Mouse (Mus musculus): ENCODE results near the gene Snrnp35.
"Not testable (repeated sequence)": the region's sequence is repeated elsewhere in the genome, so short reads cannot be mapped to it uniquely, and the experiment has no call there.

Gene Snrnp35

DNA sequence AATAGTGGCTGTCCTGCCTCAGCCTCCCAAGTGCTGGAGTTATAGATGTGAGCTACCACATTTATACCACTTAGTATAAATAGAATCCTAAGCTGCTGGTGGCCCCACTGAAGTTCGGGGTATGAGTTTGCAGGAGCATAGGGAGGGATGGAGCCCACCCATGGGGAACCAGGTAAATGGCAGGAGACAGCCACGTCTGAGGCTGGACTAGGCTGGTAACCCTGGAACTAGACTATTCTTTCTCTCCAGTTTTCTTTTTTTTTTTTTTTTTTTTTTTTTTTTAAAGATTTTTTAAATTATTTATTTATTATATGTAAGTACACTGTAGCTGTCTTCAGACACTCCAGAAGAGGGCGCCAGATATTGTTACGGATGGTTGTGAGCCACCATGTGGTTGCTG, 17.1 kb downstream of the Snrnp35 start:
- not testable (repeated sequence) for DNase-seq (ENCODE audit: low read depth, low spot score)

GRCm38 (mm10) chr5:124500573-124500972, 17.6 kb downstream of the Snrnp35 start:
- no peak for DNase-seq (ENCODE audit: low read depth, low spot score)

DNA sequence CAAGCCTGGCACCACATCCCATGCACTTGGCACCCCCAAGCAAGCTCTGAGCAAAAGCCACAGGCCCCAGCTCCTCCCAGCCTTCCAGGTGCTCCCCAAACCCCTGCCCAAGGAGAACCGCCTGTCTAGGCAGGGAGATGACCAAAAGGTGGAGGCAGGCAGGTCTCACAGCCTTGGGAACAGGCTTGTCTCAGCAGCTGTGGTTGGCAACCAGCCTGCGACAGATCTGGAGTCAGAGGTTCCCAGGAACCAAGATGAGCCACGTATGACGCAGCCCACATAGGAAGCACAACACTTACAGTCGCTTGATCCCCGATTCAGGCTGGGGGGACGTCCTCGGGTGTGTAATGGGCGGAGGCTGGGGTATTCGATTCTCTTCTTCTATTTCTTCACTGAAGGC, 18.6 kb downstream of the Snrnp35 start:
- DNase-seq (ENCODE audit: low read depth, low spot score) = no peak

DNA sequence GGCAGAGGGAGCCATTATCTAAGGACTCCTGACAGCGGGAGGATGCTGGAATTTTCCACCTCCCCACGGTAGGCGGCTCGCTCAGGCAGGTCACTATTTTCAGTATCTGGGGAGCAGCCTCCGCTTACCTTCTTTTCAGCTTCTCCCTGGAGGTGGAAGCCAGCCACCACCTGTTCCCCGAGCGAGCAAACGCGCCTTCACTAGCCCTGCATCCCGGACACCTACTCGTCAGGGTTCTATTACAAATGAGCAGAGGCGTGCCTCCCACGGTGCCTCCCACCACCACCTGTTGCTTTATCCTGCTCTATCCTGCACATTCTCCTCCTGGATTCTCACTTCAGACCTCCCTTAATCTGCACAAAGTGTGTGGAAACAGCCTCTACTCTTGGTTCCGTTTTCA, 20.8 kb downstream of the Snrnp35 start:
- DNase-seq (ENCODE audit: low read depth, low spot score) = no peak

GRCm38 (mm10) chr5:124505235-124505634, 22.3 kb downstream of the Snrnp35 start:
- DNase-seq (ENCODE audit: low read depth, low spot score) = no peak

GRCm38 (mm10) chr5:124506731-124507359, 23.9 kb downstream of the Snrnp35 start:
- no peak for DNase-seq (ENCODE audit: low read depth, low spot score)

- no peak for DNase-seq (ENCODE audit: low read depth, low spot score)
Observed at GRCm38 (mm10) chr5:124509200-124509599, 26.3 kb downstream of the Snrnp35 start.

- no peak for DNase-seq (ENCODE audit: low read depth, low spot score)
Observed at GRCm38 (mm10) chr5:124509742-124510237, 26.9 kb downstream of the Snrnp35 start.

GRCm38 (mm10) chr5:124510536-124511050, 27.7 kb downstream of the Snrnp35 start:
- no peak for DNase-seq (ENCODE audit: low read depth, low spot score)

GRCm38 (mm10) chr5:124515789-124516188, 32.9 kb downstream of the Snrnp35 start:
- no peak for DNase-seq (ENCODE audit: low read depth, low spot score)

- no peak for DNase-seq (ENCODE audit: low read depth, low spot score)
Observed at GRCm38 (mm10) chr5:124518648-124519047, 35.7 kb downstream of the Snrnp35 start.

DNA sequence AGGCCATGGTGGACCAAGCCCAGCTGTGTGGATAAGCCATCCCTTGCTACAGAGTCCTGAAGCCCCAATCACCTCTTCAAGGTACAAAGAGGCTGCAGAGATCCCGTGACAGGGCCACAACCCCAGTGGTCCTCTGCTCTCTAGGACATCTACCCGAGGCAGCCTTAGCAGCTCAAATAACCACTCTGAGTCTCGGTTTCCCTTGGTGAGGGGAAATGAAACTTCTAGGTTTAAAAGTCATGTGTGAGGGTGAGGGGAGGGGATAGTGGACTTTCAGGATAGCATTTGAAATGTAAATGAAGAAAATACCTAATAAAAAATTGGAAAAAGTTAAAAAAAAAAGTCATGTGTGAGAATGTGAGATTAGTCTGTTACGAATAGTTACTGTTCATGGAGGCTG, 38.7 kb downstream of the Snrnp35 start:
- no peak for DNase-seq (ENCODE audit: low read depth, low spot score)

- DNase-seq (ENCODE audit: low read depth, low spot score) = no peak
Observed at GRCm38 (mm10) chr5:124523032-124523431, 40.1 kb downstream of the Snrnp35 start.

GRCm38 (mm10) chr5:124524943-124525342, 42.0 kb downstream of the Snrnp35 start:
- no peak for DNase-seq (ENCODE audit: low read depth, low spot score)

- DNase-seq (ENCODE audit: low read depth, low spot score) = no peak
Observed at GRCm38 (mm10) chr5:124528351-124528750, 45.4 kb downstream of the Snrnp35 start.

DNA sequence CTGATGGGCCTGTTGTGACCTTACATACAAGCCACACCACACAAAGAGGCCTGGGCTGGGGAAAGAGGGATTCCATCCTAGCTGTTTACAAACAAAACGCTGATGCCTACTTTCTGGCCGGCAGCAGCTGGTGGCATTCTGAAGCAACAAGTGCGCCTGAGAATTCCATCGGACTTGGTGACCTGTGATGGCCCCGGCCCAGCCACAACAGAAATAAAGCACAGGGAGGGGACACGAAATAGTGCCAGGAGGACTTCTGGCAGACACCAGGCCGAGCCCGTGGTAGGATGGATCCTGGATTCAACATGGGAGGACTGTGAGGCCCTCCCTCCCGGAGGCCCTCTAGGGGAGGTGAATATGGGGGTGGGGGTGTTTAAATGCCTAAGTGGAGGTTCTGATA, 45.9 kb downstream of the Snrnp35 start:
- no peak for DNase-seq (ENCODE audit: low read depth, low spot score)

GRCm38 (mm10) chr5:124529191-124529651, 46.3 kb downstream of the Snrnp35 start:
- no peak for DNase-seq (ENCODE audit: low read depth, low spot score)

GRCm38 (mm10) chr5:124529697-124530096, 46.8 kb downstream of the Snrnp35 start:
- no peak for DNase-seq (ENCODE audit: low read depth, low spot score)

GRCm38 (mm10) chr5:124530655-124531582, 48.0 kb downstream of the Snrnp35 start, which contains the start of gene Rilpl1:
Gene Rilpl1 (minus strand): TSS chr5:124531391.
- DNase-seq (ENCODE audit: low read depth, low spot score) = no peak

DNA sequence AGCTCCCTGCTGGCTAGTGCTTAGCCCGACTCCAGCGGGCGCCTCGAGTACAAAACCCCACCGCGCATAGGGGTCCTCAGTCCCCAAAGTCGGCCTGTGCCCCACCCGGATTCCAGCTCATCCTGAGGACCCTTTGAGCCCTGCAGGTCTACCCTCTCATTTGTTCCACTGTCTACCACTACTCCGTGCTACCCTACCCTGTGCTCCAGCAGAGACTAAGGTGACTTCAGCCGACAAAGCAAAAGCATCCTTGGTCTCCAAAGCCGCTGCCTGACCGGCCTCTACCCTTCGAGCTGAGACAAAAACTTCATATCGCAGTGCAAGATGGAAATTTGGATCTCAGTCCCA, 48.6 kb downstream of the Snrnp35 start:
- no peak for DNase-seq (ENCODE audit: low read depth, low spot score)

DNA sequence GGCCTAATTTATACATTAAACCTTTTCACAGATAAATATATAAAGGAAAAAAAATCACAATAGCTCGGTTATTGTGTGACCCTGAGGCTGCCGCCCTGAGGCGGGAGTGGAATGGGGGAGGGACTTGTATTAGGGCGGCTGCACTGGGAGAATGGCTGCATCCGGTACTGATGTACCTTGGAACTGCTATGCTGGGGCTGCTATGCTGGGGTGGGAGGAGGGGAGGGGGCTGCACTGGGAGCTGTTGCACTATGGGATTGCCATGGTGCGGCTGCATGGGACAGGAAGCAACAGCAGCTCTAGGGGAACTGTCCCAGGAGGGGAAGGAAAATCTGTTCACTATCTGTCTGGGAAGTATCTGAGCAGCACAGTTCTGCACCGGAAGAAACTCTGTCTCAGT, 49.5 kb downstream of the Snrnp35 start:
- no peak for DNase-seq (ENCODE audit: low read depth, low spot score)

GRCm38 (mm10) chr5:124535016-124535415, 52.1 kb downstream of the Snrnp35 start:
- DNase-seq (ENCODE audit: low read depth, low spot score) = no peak
